Mouse (Mus musculus) midbrain, postnatal 0 days (tissue): ENCODE measurements around the gene Hs2st1. TPM values are rescaled to one million over a fixed set of nuclear protein-coding genes. Genes with fewer than 3 reads are reported as not detected.

ENCODE experiments used
- ATAC-seq: fragments of 200-750 bp; cut with Nextera tagmentation; 2 replicates; pipeline ENCODE4 v1.8.0; 2017; ENCODE audit warnings: moderate number of reproducible peaks, mild to moderate bottlenecking, moderate TSS enrichment, moderate library complexity; ENCODE audit not compliant: low FRiP score
- DNase-seq: peaks from one replicate; pipeline ENCODE4 v3.0.0-alpha.2; 2015; ENCODE audit warnings: low spot score
- H3K27ac ChIP-seq: fragments of 300-500 bp; sonication (generic); 2 replicates; pipeline ENCODE4 v1.5.1; 2014; ENCODE audit warnings: low read depth, mild to moderate bottlenecking, low read length, mixed read lengths
- H3K27me3 ChIP-seq: fragments of 300-500 bp; sonication (generic); 2 replicates; pipeline ENCODE4 v1.6.1; 2014; ENCODE audit warnings: low read length, control low read depth, mixed read lengths; ENCODE audit not compliant: insufficient read depth
- H3K36me3 ChIP-seq: fragments of 300-500 bp; sonication (generic); 2 replicates; pipeline ENCODE4 v1.6.1; 2014; ENCODE audit warnings: low read length, control low read depth, mixed read lengths; ENCODE audit not compliant: insufficient read depth
- H3K4me1 ChIP-seq: fragments of 300-500 bp; sonication (generic); 2 replicates; pipeline ENCODE4 v1.6.1; 2014; ENCODE audit warnings: mild to moderate bottlenecking, control low read depth, antibody characterized with exemption, low read length, mixed read lengths; ENCODE audit not compliant: insufficient read depth
- H3K4me2 ChIP-seq: fragments of 300-500 bp; sonication (generic); 2 replicates; pipeline ENCODE4 v1.6.1; 2014; ENCODE audit warnings: low read depth, mild to moderate bottlenecking, low read length, mixed read lengths; ENCODE audit not compliant: poor library complexity, severe bottlenecking
- H3K4me3 ChIP-seq: fragments of 300-500 bp; sonication (generic); 2 replicates; pipeline ENCODE4 v1.5.1; 2014; ENCODE audit warnings: low read depth, mild to moderate bottlenecking, low read length, moderate library complexity
- H3K9ac ChIP-seq: fragments of 300-500 bp; sonication (generic); replicated peaks from 2 replicates; pipeline ENCODE4 v1.6.1; 2014; ENCODE audit warnings: mild to moderate bottlenecking, low read length, moderate library complexity, mixed read lengths; ENCODE audit not compliant: poor library complexity, severe bottlenecking
- H3K9me3 ChIP-seq: fragments of 300-500 bp; sonication (generic); 2 replicates; pipeline ENCODE4 v1.6.1; 2016; ENCODE audit warnings: low read length, control low read depth
- CTCF ChIP-seq: IDR thresholded peaks from 2 replicates; pipeline ENCODE4 v1.5.1; 2016; ENCODE audit warnings: antibody characterized with exemption, mild to moderate bottlenecking
- WGBS: fragments of 180-500 bp; shearing (Covaris S2); extraction: QIAGEN DNeasy Blood & Tissue Kit; methylation state at CpG from one replicate; pipeline ENCODE4 v1.1.7; 2014; 5-methylcytosine and 5-hydroxymethylcytosine counted together
- polyA plus RNA-seq: library from polyadenylated mRNA; unstranded; fragments of >200 nt; fragmentation: Nextera tagmentation; extraction: Ambion mirVana; gene quantifications from 2 replicates; pipeline ENCODE4 v1.2.1, GENCODE M21; 2015
- total RNA-seq: library from RNA; depleted of rRNA; stranded (reverse); fragments of >200 nt; gene quantifications from 2 replicates; pipeline ENCODE4 v1.2.3, GENCODE M21; 2014

The Hs2st1 gene
- total and polyA plus RNA-seq, 2 experiments from 2014 or later: 13.4 to 48.5 TPM

- ATAC-seq: no peak
- H3K9me3 ChIP-seq: no peaks in the 10 kb centered on the region
- 85% methylated on average over 7 of the region's 7 CpGs for WGBS
- no peak for TF ChIP-seq CTCF
- no peak overlapping the region for H3K4me3 ChIP-seq
- no peak overlapping the region for H3K27ac ChIP-seq
- H3K4me1 ChIP-seq: no peaks in the 10 kb centered on the region
- H3K36me3 ChIP-seq: no peaks in the 10 kb centered on the region
- H3K27me3 ChIP-seq: no peaks in the 10 kb centered on the region
- no peak for DNase-seq
- H3K4me2 ChIP-seq: no peak overlapping the region
- H3K9ac ChIP-seq: no peak overlapping the region
Measured at GRCm38 (mm10) chr3:144537078-144537855, 32.7 kb downstream of the Hs2st1 start.

GRCm38 (mm10) chr3:144535056-144535455, 34.9 kb downstream of the Hs2st1 start:
- H3K27me3 ChIP-seq: no peaks in the 10 kb centered on the region
- 92% methylated on average over 4 of the region's 4 CpGs for WGBS
- H3K9ac ChIP-seq: no peak overlapping the region
- H3K4me3 ChIP-seq: no peak overlapping the region
- H3K4me2 ChIP-seq: no peak overlapping the region
- no peak for DNase-seq
- no peak overlapping the region for H3K27ac ChIP-seq
- H3K36me3 ChIP-seq: no peaks in the 10 kb centered on the region
- H3K9me3 ChIP-seq: no peaks in the 10 kb centered on the region
- H3K4me1 ChIP-seq: peaks cover 5% of the 10 kb centered on the region; the same call in 1 of the 2 replicates
- no peak for TF ChIP-seq CTCF
- no peak for ATAC-seq

GRCm38 (mm10) chr3:144531023-144531422, 39.0 kb downstream of the Hs2st1 start:
- no peak overlapping the region for H3K4me2 ChIP-seq
- WGBS: 33% methylated on average over 5 of the region's 5 CpGs
- peak; percentile 66 for TF ChIP-seq CTCF
- H3K9ac ChIP-seq: no peak overlapping the region
- no peaks in the 10 kb centered on the region for H3K36me3 ChIP-seq
- DNase-seq: peak; percentile 49
- H3K27ac ChIP-seq: no peak overlapping the region
- peaks cover 5% of the 10 kb centered on the region; the same call in 1 of the 2 replicates for H3K4me1 ChIP-seq
- ATAC-seq: no peak
- H3K27me3 ChIP-seq: no peaks in the 10 kb centered on the region
- no peaks in the 10 kb centered on the region for H3K9me3 ChIP-seq
- no peak overlapping the region for H3K4me3 ChIP-seq

- peaks cover 5% of the 10 kb centered on the region; the same call in 1 of the 2 replicates for H3K4me1 ChIP-seq
- no peak overlapping the region for H3K4me3 ChIP-seq
- no peak overlapping the region for H3K27ac ChIP-seq
- H3K27me3 ChIP-seq: no peaks in the 10 kb centered on the region
- no peaks in the 10 kb centered on the region for H3K36me3 ChIP-seq
- H3K9me3 ChIP-seq: no peaks in the 10 kb centered on the region
- no peak for TF ChIP-seq CTCF
- 86% methylated on average over 7 of the region's 7 CpGs for WGBS
- H3K4me2 ChIP-seq: no peak overlapping the region
- no peak for DNase-seq
- no peak overlapping the region for H3K9ac ChIP-seq
- no peak for ATAC-seq
Measured at GRCm38 (mm10) chr3:144527918-144528317, 42.1 kb downstream of the Hs2st1 start.

- Histone ChIP-seq H3K9me3 (no peaks in the 10 kb centered on the region), H3K27me3 (no peaks in the 10 kb centered on the region), H3K36me3 (no peaks in the 10 kb centered on the region), H3K4me2 (no peak overlapping the region), H3K4me3 (no peak overlapping the region), H3K4me1 (no peaks in the 10 kb centered on the region), H3K9ac (no peak overlapping the region), H3K27ac (no peak overlapping the region; the same call in 1 of the 2 replicates)
- peak; percentile 22 for DNase-seq
- TF ChIP-seq CTCF: no peak
- ATAC-seq: no peak
- 73% methylated on average over 10 of the region's 10 CpGs for WGBS
Measured at GRCm38 (mm10) chr3:144519581-144520272, 50.3 kb downstream of the Hs2st1 start.

- Histone ChIP-seq H3K4me2 (no peak overlapping the region), H3K9me3 (no peaks in the 10 kb centered on the region), H3K27me3 (no peaks in the 10 kb centered on the region), H3K4me1 (no peaks in the 10 kb centered on the region), H3K9ac (no peak overlapping the region), H3K4me3 (no peak overlapping the region), H3K36me3 (no peaks in the 10 kb centered on the region), H3K27ac (no peak overlapping the region)
- ATAC-seq (no peak), DNase-seq (no peak)
- TF ChIP-seq CTCF: no peak
- WGBS: 78% methylated on average over 5 of the region's 5 CpGs
Measured at GRCm38 (mm10) chr3:144518917-144519316, 51.1 kb downstream of the Hs2st1 start.
